Mouse (Mus musculus) gastrocnemius, postnatal 4 days (tissue): Measurements from ENCODE around the gene Pax5. TPM values are rescaled to one million over a fixed set of nuclear protein-coding genes. Genes with fewer than 3 reads are reported as not detected.

ENCODE experiments used
- DNase-seq, 2 experiments: peaks; one replicate each; pipeline ENCODE4 v3.0.0; 2021 to 2022; ENCODE audit warnings: low spot score in 2 of 2, mixed read lengths in 2 of 2
- microRNA-seq: library from miRNA; unstranded; fragments of <30 nt; microRNA quantifications from one replicate; pipeline ENCODE4 v1.2.0, GENCODE M21; 2021
- total RNA-seq, 2 experiments: library from RNA; stranded (reverse); gene quantifications; 2 replicates each; pipeline ENCODE4 v1.2.3; 2021

Gene Pax5
- total RNA-seq, 2 experiments from 2014 or later, result 0.34 to 1.4 TPM

DNA sequence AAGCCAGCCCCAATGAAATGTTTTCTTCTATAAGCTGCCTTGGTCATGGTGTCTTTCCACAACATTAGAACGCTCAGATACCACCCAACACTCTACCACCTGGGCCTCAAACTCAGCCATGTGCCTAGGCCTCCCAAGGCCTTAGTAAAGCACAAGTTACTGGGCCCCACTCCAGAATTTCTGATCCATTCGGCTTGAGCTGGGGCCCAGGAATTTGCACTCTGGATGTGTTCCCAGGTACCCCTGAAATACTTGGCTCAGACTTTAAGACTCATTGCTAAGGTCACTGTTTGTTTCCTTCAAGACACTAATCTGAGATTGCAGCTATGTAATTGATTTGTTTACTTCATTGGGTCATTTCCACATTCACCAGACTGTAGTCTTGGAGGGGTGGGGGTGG, 214.5 kb downstream of the Pax5 start:
- no peak for DNase-seq

DNA sequence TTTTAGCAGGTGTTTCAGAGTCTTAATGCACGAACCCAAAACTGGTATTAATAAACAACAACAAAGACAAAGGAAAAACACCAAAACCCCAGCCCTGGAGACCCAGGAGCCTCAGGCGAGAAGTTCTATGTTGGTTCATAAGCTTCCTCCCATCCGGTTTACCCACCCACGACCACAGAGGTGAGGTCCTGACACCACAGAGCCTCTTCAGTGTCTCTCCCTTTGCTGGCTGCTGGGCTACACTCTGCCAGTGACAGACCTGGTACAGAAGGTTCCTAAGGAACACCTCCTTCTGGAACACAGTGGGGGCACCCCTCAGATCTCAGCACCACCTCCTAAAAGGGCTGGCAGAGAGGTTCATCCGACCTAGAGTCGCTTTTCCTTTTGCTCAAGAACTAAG, 216.5 kb downstream of the Pax5 start:
- no peak for DNase-seq

DNA sequence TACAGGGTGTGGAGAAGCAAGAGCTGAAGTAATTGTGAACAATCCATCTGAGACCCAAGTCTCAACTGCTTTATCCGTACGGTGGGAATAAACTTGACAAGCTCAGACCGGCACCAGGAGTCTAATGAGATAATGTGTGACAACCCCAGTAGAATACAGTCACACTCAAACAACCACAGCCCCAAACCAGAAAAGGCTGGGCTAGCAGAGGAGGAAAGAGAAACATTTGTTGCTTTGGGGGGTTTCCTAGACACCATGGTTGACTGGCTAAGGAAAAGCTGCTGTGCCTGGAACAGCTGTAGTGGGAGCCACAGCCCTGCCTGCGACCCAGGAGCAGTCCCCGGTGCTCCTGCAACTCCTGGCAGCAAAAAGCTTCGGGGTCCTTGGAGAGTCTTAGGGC, 219.4 kb downstream of the Pax5 start:
- no peak for DNase-seq

DNA sequence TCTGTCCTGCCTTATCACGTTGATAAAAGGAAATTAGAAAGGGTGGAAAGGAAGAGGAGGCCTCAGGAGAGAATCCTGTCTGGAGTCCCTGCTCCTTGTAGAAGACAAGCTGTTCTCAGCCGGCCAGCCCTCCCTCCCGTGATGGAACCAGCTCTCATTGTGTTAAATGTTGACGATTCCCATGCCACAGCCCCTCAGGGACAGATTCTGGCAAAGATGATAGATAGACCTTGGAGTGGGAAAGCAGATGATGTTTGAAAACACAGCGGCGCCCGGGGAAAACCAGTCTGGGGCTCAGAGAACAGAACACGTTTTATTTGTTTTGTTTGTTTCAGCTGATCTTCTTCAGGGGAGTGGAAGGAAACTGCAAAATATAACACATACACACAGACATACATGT, 221.6 kb downstream of the Pax5 start:
- DNase-seq, result no peak

DNA sequence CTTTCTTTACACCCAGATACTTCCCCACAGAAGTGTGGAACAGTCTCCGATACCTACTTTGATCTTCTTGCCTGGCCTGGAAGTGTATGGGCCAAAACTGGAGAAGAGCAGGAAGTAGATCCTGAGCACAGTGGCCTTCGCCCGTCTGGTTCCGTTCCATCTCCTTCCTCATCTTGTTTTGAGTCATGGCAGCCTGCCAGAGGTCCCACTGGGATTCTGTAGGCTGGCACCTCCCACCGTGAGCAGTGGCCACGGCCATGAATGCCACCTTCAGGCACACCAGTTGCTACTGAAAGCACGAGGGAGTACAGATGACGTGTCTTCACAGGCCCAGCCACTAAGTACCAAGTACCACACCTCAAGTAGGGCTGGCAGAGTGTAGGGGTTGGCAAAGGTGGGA, 222.1 kb downstream of the Pax5 start:
- DNase-seq, result no peak

DNA sequence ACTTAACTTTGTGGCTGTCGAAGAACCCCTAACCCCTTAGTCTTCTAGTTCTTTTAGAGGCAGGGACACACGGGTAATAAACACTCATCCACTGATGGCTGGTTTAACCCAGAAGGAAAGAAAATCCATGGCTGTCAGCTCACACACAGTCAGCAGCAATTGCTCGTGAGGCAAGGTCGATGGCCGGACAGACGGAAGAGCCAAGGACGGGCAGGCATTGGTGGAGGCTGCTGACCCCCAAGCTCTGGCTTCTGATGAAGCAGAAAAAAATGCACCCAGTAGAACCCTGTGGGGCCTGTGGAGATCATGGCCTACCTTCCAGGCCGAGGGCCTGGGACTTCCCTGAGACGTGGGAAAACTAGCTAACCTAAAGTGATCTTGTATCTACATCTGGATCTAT, 227.4 kb downstream of the Pax5 start:
- no peak for DNase-seq

DNA sequence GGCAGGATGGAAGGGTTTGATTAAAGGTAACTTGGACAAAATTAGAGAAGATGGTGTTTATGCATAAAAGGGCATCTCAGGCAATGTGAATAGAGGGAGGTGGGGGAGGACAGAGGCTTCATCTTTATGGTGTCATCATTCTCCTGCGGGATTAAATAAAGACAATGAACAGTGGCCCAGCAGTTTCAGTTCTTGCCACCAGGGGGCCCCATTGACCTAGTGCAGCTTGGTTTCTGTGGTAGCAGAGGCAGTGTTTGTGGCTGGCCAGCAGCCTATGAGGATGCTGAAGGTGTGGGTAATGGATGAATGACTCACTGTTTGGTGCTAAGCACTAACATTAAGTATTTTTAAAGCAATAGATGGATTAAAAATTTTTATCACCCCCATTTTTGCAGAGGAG, 230.5 kb downstream of the Pax5 start:
- DNase-seq, result no peak

Small RNAs within 50 kb of the gene (microRNA-seq; reads per million reads assigned to microRNA genes)
- not detected for gene Mir5120

Other genes with a start within 250 kb of the Pax5 start
- gene Zcchc7, start 45.4 kb upstream of the Pax5 start, total RNA-seq, result 10 to 100 TPM; 22.8 to 32.0 TPM